ENCODE assay signal across 14 mouse cellular contexts in the genomic region with DNA sequence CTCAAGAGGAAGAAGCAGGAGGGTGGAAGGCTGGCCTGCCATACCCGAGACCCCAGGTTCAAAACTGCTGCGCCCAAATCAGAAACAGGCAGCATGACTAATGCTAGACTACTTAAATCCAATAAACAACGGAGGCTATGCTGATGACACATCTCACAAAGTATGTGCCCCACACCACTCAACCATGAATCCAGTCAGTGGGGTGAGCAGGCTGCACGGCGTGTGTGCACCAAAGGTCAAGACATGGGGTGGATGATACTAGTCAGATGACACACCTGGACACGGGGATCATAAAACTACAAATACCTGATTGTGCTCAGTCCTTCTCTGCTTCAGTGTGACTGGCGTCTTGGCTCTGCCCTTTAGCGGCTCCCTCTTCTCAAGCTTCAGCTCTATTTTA. TPM values are rescaled to one million over a fixed set of nuclear protein-coding genes. Genes with fewer than 3 reads are reported as not detected.
A peak's percentile ranks its signal among the peaks of the same experiment; 100 is the strongest.
DNase-seq lines count a peak whose midpoint lies in the region; ATAC-seq and TF ChIP-seq lines count a peak whose summit lies in the region.
"Had no signal": no experiment of that assay in that cellular context is flagged by ENCODE, and none has a peak within 500 bp of the region (broad histone marks: within the 10 kb centered on the region; RNA-seq: fewer than 3 reads in every experiment).

No protein-coding gene starts in this region.

- H3K36me3 ChIP-seq in kidney, adult 2 months (ENCODE audit: control insufficient read depth, insufficient read depth, low read length) = peaks cover 1% of the 10 kb centered on the region; the same call in 1 of the 2 replicates
- peaks cover 98% of the 10 kb centered on the region for H3K36me3 ChIP-seq in C2C12 (ENCODE audit: control insufficient read depth, insufficient read depth)
- H3K36me3 ChIP-seq in intestine, embryonic 14.5 days (ENCODE audit: control insufficient read depth, insufficient read depth, low read length) = peaks cover 100% of the 10 kb centered on the region

- no peaks in the 10 kb centered on the region for H3K9me3 ChIP-seq in intestine, embryonic 14.5 days (ENCODE audit: control insufficient read depth, low read length)
- H3K9me3 ChIP-seq: liver, embryonic 15.5 days; midbrain, embryonic 10.5 days; neural tube, embryonic 13.5 days had no signal

- H3K4me2 ChIP-seq in intestine, embryonic 14.5 days (ENCODE audit: low read length) = no peak overlapping the region
- H3K4me2 ChIP-seq: liver, embryonic 15.5 days; neural tube, embryonic 13.5 days had no signal

- H3ac ChIP-seq in C2C12 (ENCODE audit: control insufficient read depth, insufficient read length, low read depth) = no peak overlapping the region

- no peak overlapping the region for H3K27ac ChIP-seq in kidney, adult 2 months (ENCODE audit: insufficient read depth, low read depth, low read length)
- H3K27ac ChIP-seq in intestine, embryonic 14.5 days (ENCODE audit: low read depth) = no peak overlapping the region
- H3K27ac ChIP-seq: liver, embryonic 15.5 days; midbrain, embryonic 10.5 days; neural tube, embryonic 13.5 days had no signal

- H3K4me1 ChIP-seq in kidney, adult 2 months (ENCODE audit: control insufficient read depth, insufficient read depth, low read length) = peaks cover 7% of the 10 kb centered on the region
- H3K4me1 ChIP-seq in intestine, embryonic 14.5 days (replicated peaks; ENCODE audit: control insufficient read depth, insufficient read depth, low read length) = no peaks in the 10 kb centered on the region
- H3K4me1 ChIP-seq: midbrain, embryonic 10.5 days; neural tube, embryonic 13.5 days had no signal

- H3K79me2 ChIP-seq in C2C12 (ENCODE audit: control insufficient read depth, insufficient read depth) = peaks cover 98% of the 10 kb centered on the region

- H3K9ac ChIP-seq in intestine, embryonic 14.5 days (ENCODE audit: low read length) = no peak overlapping the region
- H3K9ac ChIP-seq: liver, embryonic 15.5 days; neural tube, embryonic 13.5 days had no signal

- peaks cover 75% of the 10 kb centered on the region for H3K79me3 ChIP-seq in C2C12 (ENCODE audit: low read depth)

- no peak overlapping the region for H3K4me3 ChIP-seq in kidney, adult 2 months (ENCODE audit: insufficient read depth, low read depth, low read length)
- no peak overlapping the region for H3K4me3 ChIP-seq in C2C12 (ENCODE audit: insufficient read depth, poor library complexity, severe bottlenecking)
- H3K4me3 ChIP-seq in intestine, embryonic 14.5 days (ENCODE audit: low read depth, low read length) = no peak overlapping the region
- H3K4me3 ChIP-seq: liver, embryonic 15.5 days; midbrain, embryonic 10.5 days; neural tube, embryonic 13.5 days had no signal

- no peak for TF ChIP-seq CTCF in kidney, adult 2 months (conservative IDR thresholded peaks at IDR 0.05; ENCODE audit: insufficient read depth, insufficient read length, low read depth, low read length)
- TF ChIP-seq CTCF in C2C12 (IDR thresholded peaks at IDR 0.05; ENCODE audit: control insufficient read depth, insufficient read depth, insufficient read length) = no peak

- WGBS in kidney, adult 2 months = 29% methylated on average over 8 of the region's 8 CpGs
- WGBS in intestine, embryonic 14.5 days = 58% methylated on average over 8 of the region's 8 CpGs

- TF ChIP-seq POLR2A in kidney, adult 2 months (IDR thresholded peaks at IDR 0.05; ENCODE audit: low read depth, low read length) = no peak

- H3K27me3 ChIP-seq in kidney, adult 2 months (replicated peaks; ENCODE audit: control insufficient read depth, insufficient read depth, low read length) = no peaks in the 10 kb centered on the region
- no peaks in the 10 kb centered on the region for H3K27me3 ChIP-seq in C2C12 (ENCODE audit: control insufficient read depth, insufficient read depth, insufficient read length)
- no peaks in the 10 kb centered on the region for H3K27me3 ChIP-seq in intestine, embryonic 14.5 days (replicated peaks; ENCODE audit: control insufficient read depth, insufficient read depth, low read length)
- H3K27me3 ChIP-seq: liver, embryonic 15.5 days; neural tube, embryonic 13.5 days had no signal

- peak; percentile 35 for DNase-seq in kidney, adult 2 months
- DNase-seq in kidney, adult 11 months = no peak
- DNase-seq in Muller cell, postnatal 12 days (ENCODE audit: inconsistent ontology term) = peak; percentile 57
- DNase-seq in intestine, embryonic 14.5 days (ENCODE audit: low spot score) = peak; percentile 48
- no peak for DNase-seq in ovary, adult 18-20 months (ENCODE audit: low spot score)
- no peak for DNase-seq in left cerebral cortex, adult 11 months (ENCODE audit: low spot score)
- DNase-seq in layer of hippocampus, adult 11-12 months (ENCODE audit: low spot score) = no peak
- DNase-seq: right cerebral cortex, postnatal 14 days; thymus, adult 18-20 months had no signal

- no peak for ATAC-seq in intestine, embryonic 14.5 days (replicated peaks; ENCODE audit: low FRiP score, low TSS enrichment, low read depth)
- ATAC-seq: forebrain, embryonic 16.5 days had no signal

TF ChIP-seq in C2C12, 6 proteins besides CTCF, POLR2A, EP300 and RAD21:
- TF ChIP-seq MYOD1 (IDR thresholded peaks at IDR 0.05; ENCODE audit: control insufficient read depth, insufficient read length, low read depth) = peak; percentile 75
- peak; percentile 68 for TF ChIP-seq MAX (IDR thresholded peaks at IDR 0.05)
- no peak for TF ChIP-seq CEBPB (IDR thresholded peaks at IDR 0.05; ENCODE audit: low read depth)
- TF ChIP-seq USF1 (IDR thresholded peaks at IDR 0.05; ENCODE audit: low read depth) = peak; percentile 23
- TF ChIP-seq FOSL1 (IDR thresholded peaks at IDR 0.05; ENCODE audit: insufficient read depth, low read length, poor library complexity, severe bottlenecking) = peak; percentile 77
- no peak for TF ChIP-seq MYOG (IDR thresholded peaks at IDR 0.05; ENCODE audit: control insufficient read depth, extremely low read depth, insufficient read length)

RNA-seq across cellular contexts. Expression of gene Tmpo, which starts 22.7 kb away (rescaled TPM):
- polyA plus RNA-seq in kidney, adult 2 months (2012; rRNA removed) = 20.0 and 21.1 TPM in 2 replicates
- 113 TPM for polyA plus RNA-seq in C2C12 (2012; fragmentation: generic; extraction: Trizol)
- polyA plus RNA-seq in intestine, embryonic 14.5 days (2014; fragmentation: Nextera tagmentation; extraction: Ambion mirVana) = 219 TPM in 2 replicates

RNA-seq across cellular contexts. Expression of gene Slc25a3, which starts 34.6 kb away (rescaled TPM):
- 717 and 832 TPM in 2 replicates for polyA plus RNA-seq in kidney, adult 2 months (2012; rRNA removed)
- polyA plus RNA-seq in C2C12 (2012; fragmentation: generic; extraction: Trizol) = 722 TPM
- polyA plus RNA-seq in intestine, embryonic 14.5 days (2014; fragmentation: Nextera tagmentation; extraction: Ambion mirVana) = 555 and 608 TPM in 2 replicates

Comparison
In these comparisons a context has a peak if more than half of its experiments do, and no peak if none do; other contexts are left out.
1. DNase-seq: peak in kidney, adult 2 months (single experiment), Muller cell, postnatal 12 days (single experiment) and intestine, embryonic 14.5 days (single experiment); none in kidney, adult 11 months (single experiment), ovary, adult 18-20 months (single experiment), left cerebral cortex, adult 11 months (single experiment) and layer of hippocampus, adult 11-12 months (single experiment).